In the genomic region with DNA sequence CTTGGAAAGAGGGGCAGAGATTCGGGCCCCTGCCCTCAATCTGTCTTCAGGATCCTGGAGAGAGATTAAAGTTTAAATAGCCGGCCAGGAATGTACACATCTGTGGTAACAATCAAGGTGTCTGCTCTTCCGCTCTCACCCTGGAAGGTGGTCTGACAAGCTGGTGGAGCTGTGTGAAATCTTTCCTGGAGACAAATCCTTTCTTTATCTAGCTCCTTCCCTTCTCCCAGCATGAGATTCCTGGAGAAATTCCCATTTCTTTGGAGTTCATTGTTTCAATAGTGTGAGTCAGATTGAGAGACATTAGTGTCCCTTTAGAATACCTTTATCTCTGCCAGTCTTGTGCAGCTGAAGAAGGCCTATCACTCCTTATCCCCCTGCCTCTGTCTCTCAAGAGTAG, we compare ENCODE assay signal across 20 mouse cellular contexts. TPM values are rescaled to one million over a fixed set of nuclear protein-coding genes. Genes with fewer than 3 reads are reported as not detected.
DNase-seq lines count a peak whose midpoint lies in the region; ATAC-seq and TF ChIP-seq lines count a peak whose summit lies in the region.
"Had no signal": no experiment of that assay in that cellular context is flagged by ENCODE, and none has a peak within 500 bp of the region (broad histone marks: within the 10 kb centered on the region; RNA-seq: fewer than 3 reads in every experiment).

No protein-coding gene starts in this region.

- TF ChIP-seq CTCF in MEL (IDR thresholded peaks at IDR 0.05 in 2 of 3, conservative IDR thresholded peaks at IDR 0.05 in 1 of 3; ENCODE audit: control insufficient read depth in 1 of 3, insufficient read depth in 1 of 3, low read depth in 2 of 3, low read length in 3 of 3, poor library complexity in 1 of 3, severe bottlenecking in 1 of 3): no peak

- TF ChIP-seq EP300 in MEL (IDR thresholded peaks at IDR 0.05; ENCODE audit: low read depth in 1 of 2, low read length in 2 of 2): no peak

- no peak for DNase-seq in heart, postnatal 25 days (ENCODE audit: low spot score)
- DNase-seq in MEL (ENCODE audit: low read depth, low spot score): no peak
- no peak for DNase-seq in embryonic facial prominence, embryonic 10.5 days (ENCODE audit: low spot score)
- no peak for DNase-seq in gastrocnemius, adult 18-20 months (ENCODE audit: low spot score)
- DNase-seq: cerebellum, postnatal 10 days; embryo, embryonic 11 days; layer of hippocampus, postnatal 36 days; lung, adult 18-20 months; lung, postnatal 36 days; spleen, adult 18-20 months; thymus, adult 2 months had no signal

- H3K9me3 ChIP-seq in heart, embryonic 16.5 days (replicated peaks; ENCODE audit: control insufficient read depth, low read length): no peaks in the 10 kb centered on the region
- H3K9me3 ChIP-seq in MEL (replicated peaks; ENCODE audit: insufficient read depth, low read length): no peaks in the 10 kb centered on the region
- H3K9me3 ChIP-seq in embryonic facial prominence, embryonic 10.5 days: no peaks in the 10 kb centered on the region
- no peaks in the 10 kb centered on the region for H3K9me3 ChIP-seq in limb, embryonic 13.5 days
- H3K9me3 ChIP-seq: intestine, embryonic 15.5 days; neural tube, embryonic 13.5 days had no signal

- H3K27me3 ChIP-seq in heart, embryonic 16.5 days (ENCODE audit: control insufficient read depth, insufficient read depth, low read length): no peaks in the 10 kb centered on the region
- H3K27me3 ChIP-seq in MEL (ENCODE audit: control insufficient read depth in 1 of 2, insufficient read depth in 2 of 2, low read length in 2 of 2): no peaks in the 10 kb centered on the region
- H3K27me3 ChIP-seq in embryonic facial prominence, embryonic 10.5 days (replicated peaks; ENCODE audit: low read depth, poor library complexity, severe bottlenecking): no peaks in the 10 kb centered on the region
- H3K27me3 ChIP-seq in limb, embryonic 13.5 days: no peaks in the 10 kb centered on the region
- H3K27me3 ChIP-seq: intestine, embryonic 15.5 days; neural tube, embryonic 13.5 days had no signal

- no peaks in the 10 kb centered on the region; the same call in 1 of the 2 replicates for H3K79me2 ChIP-seq in MEL (ENCODE audit: control insufficient read depth, insufficient read depth, low read length, poor library complexity)

- no peak overlapping the region for H3K4me3 ChIP-seq in heart, embryonic 16.5 days (ENCODE audit: low read length)
- H3K4me3 ChIP-seq in MEL (ENCODE audit: control insufficient read depth in 1 of 2, insufficient read depth in 1 of 2, low read depth in 2 of 2, low read length in 2 of 2): no peak overlapping the region
- H3K4me3 ChIP-seq in embryonic facial prominence, embryonic 10.5 days: no peak overlapping the region
- no peak overlapping the region for H3K4me3 ChIP-seq in limb, embryonic 13.5 days
- H3K4me3 ChIP-seq: intestine, embryonic 15.5 days; neural tube, embryonic 13.5 days had no signal

- no peak overlapping the region for H3K27ac ChIP-seq in heart, embryonic 16.5 days (ENCODE audit: low read length)
- H3K27ac ChIP-seq in MEL (ENCODE audit: control insufficient read depth, low read depth, low read length): no peak overlapping the region
- peak overlapping the region; percentile 85 for H3K27ac ChIP-seq in embryonic facial prominence, embryonic 10.5 days (replicated peaks)
- peak overlapping the region; percentile 16; the same call in 1 of the 2 replicates for H3K27ac ChIP-seq in limb, embryonic 13.5 days
- H3K27ac ChIP-seq: hindbrain, embryonic 14.5 days; neural tube, embryonic 13.5 days had no signal

- 0 out of 2 replicates have a peak overlapping the region, but pooled peaks have one; percentile 3 for H3K9ac ChIP-seq in heart, embryonic 16.5 days (ENCODE audit: low read length)
- H3K9ac ChIP-seq in MEL (ENCODE audit: control insufficient read depth, low read depth, low read length, poor library complexity, severe bottlenecking): no peak overlapping the region
- H3K9ac ChIP-seq in limb, embryonic 13.5 days: no peak overlapping the region
- H3K9ac ChIP-seq: hindbrain, embryonic 14.5 days; intestine, embryonic 15.5 days; neural tube, embryonic 13.5 days had no signal

- no peak for ATAC-seq in heart, embryonic 16.5 days (replicated peaks; ENCODE audit: extremely low read depth, insufficient read depth, low FRiP score)
- ATAC-seq in limb, embryonic 13.5 days (ENCODE audit: low FRiP score, low read depth): no peak
- no peak for ATAC-seq in monocyte, adult 5-6 weeks (replicated peaks; ENCODE audit: insufficient number of reproducible peaks, low FRiP score, low TSS enrichment, poor library complexity, severe bottlenecking)
- ATAC-seq: CD4-positive, CD25-positive, alpha-beta regulatory T cell, adult 4 months; forebrain, embryonic 16.5 days; intestine, embryonic 15.5 days had no signal

- no peak for TF ChIP-seq POLR2A in MEL (IDR thresholded peaks at IDR 0.05; ENCODE audit: control insufficient read depth in 1 of 2, insufficient read depth in 1 of 2, low read depth in 1 of 2, low read length in 2 of 2, poor library complexity in 1 of 2)

- H3K4me1 ChIP-seq in heart, embryonic 16.5 days (ENCODE audit: control insufficient read depth, insufficient read depth, low read length): peaks cover 34% of the 10 kb centered on the region
- peaks cover 10 to 17% of the 10 kb centered on the region in 2 experiments for H3K4me1 ChIP-seq in MEL (ENCODE audit: control insufficient read depth in 1 of 2, insufficient read depth in 2 of 2, low read length in 2 of 2)
- H3K4me1 ChIP-seq in embryonic facial prominence, embryonic 10.5 days: peaks cover 37% of the 10 kb centered on the region
- H3K4me1 ChIP-seq in limb, embryonic 13.5 days: peaks cover 40% of the 10 kb centered on the region

- intact Hi-C loops in heart, postnatal 25 days (cut with DNase I): no loop called here

- peaks cover 6% of the 10 kb centered on the region; the same call in 1 of the 2 replicates for H3K36me3 ChIP-seq in heart, embryonic 16.5 days (ENCODE audit: control insufficient read depth, insufficient read depth)
- H3K36me3 ChIP-seq in MEL (ENCODE audit: control insufficient read depth in 1 of 2, insufficient read depth in 2 of 2, low read length in 2 of 2): peaks cover 8 to 33% of the 10 kb centered on the region in 2 experiments
- peaks cover 17% of the 10 kb centered on the region for H3K36me3 ChIP-seq in embryonic facial prominence, embryonic 10.5 days (replicated peaks)
- H3K36me3 ChIP-seq in limb, embryonic 13.5 days: peaks cover 7% of the 10 kb centered on the region
- H3K36me3 ChIP-seq: intestine, embryonic 15.5 days; neural tube, embryonic 13.5 days had no signal

- 57% methylated on average over 3 of the region's 3 CpGs for WGBS in heart, embryonic 16.5 days
- WGBS in embryonic facial prominence, embryonic 10.5 days: 46% methylated on average over 3 of the region's 3 CpGs
- WGBS in limb, embryonic 13.5 days: 47% methylated on average over 3 of the region's 3 CpGs

- TF ChIP-seq RAD21 in MEL (IDR thresholded peaks at IDR 0.05; ENCODE audit: low read depth, low read length): no peak

- H3K4me2 ChIP-seq in heart, embryonic 16.5 days (ENCODE audit: low read depth, low read length): no peak overlapping the region
- no peak overlapping the region for H3K4me2 ChIP-seq in limb, embryonic 13.5 days (replicated peaks)
- H3K4me2 ChIP-seq: hindbrain, embryonic 14.5 days; intestine, embryonic 15.5 days; midbrain, embryonic 11.5 days; neural tube, embryonic 13.5 days had no signal

TF ChIP-seq in MEL, 35 proteins besides CTCF, POLR2A, EP300 and RAD21:
- TF ChIP-seq GATA1 (IDR thresholded peaks at IDR 0.05; ENCODE audit: low read depth, low read length) (0 out of 2 replicates have a peak, but pooled peaks have one; percentile 14), SMC3 (IDR thresholded peaks at IDR 0.05; ENCODE audit: low read depth, low read length) (no peak)

RNA-seq across cellular contexts. Expression of a gene that starts 36.4 kb away (rescaled TPM):
- 197 and 222 TPM in 2 replicates for polyA plus RNA-seq in heart, embryonic 16.5 days (2015; fragmentation: Nextera tagmentation; extraction: Ambion mirVana)
- total RNA-seq in heart, postnatal 25 days (2021): 100 to 1,000 TPM; 236 to 274 TPM
- 102 and 125 TPM in 2 replicates for total RNA-seq in MEL (2012; rRNA removed)
- polyA plus RNA-seq in MEL (2012; ENCODE audit: insufficient read depth in 1 of 2, insufficient read length in 2 of 2, low read depth in 1 of 2, low replicate concordance in 2 of 2, missing spikeins in 1 of 2): 100 to 1,000 TPM in 1 of 2 experiments, 10 to 100 TPM in 1; 69.0 to 479 TPM
- 171 and 175 TPM in 2 replicates for polyA plus RNA-seq in embryonic facial prominence, embryonic 10.5 days (2016; fragmentation: Nextera tagmentation; extraction: Ambion mirVana)
- polyA plus RNA-seq in limb, embryonic 13.5 days (2015; fragmentation: Nextera tagmentation; extraction: Ambion mirVana): 154 and 156 TPM in 2 replicates
- total RNA-seq in gastrocnemius, adult 18-20 months (2021): 100 to 1,000 TPM; 106 to 111 TPM
- total RNA-seq in monocyte, adult 5-6 weeks (2017): 17.1 to 47.3 TPM (median 39.0 TPM) in 3 replicates

RNA-seq across cellular contexts. Expression of a gene that starts 36.4 kb away (rescaled TPM):
- 54.4 and 60.7 TPM in 2 replicates for polyA plus RNA-seq in heart, embryonic 16.5 days (2015; fragmentation: Nextera tagmentation; extraction: Ambion mirVana)
- total RNA-seq in heart, postnatal 25 days (2021): 10 to 100 TPM; 62.9 to 72.4 TPM
- total RNA-seq in MEL (2012; rRNA removed): 27.9 and 31.8 TPM in 2 replicates
- polyA plus RNA-seq in MEL (2012; ENCODE audit: insufficient read depth in 1 of 2, insufficient read length in 2 of 2, low read depth in 1 of 2, low replicate concordance in 2 of 2, missing spikeins in 1 of 2): 10 to 100 TPM in 1 of 2 experiments, not detected in 1; 47.4 TPM
- polyA plus RNA-seq in embryonic facial prominence, embryonic 10.5 days (2016; fragmentation: Nextera tagmentation; extraction: Ambion mirVana): 84.8 and 87.7 TPM in 2 replicates
- polyA plus RNA-seq in limb, embryonic 13.5 days (2015; fragmentation: Nextera tagmentation; extraction: Ambion mirVana): 78.5 and 78.9 TPM in 2 replicates
- total RNA-seq in gastrocnemius, adult 18-20 months (2021): 10 to 100 TPM; 32.3 to 34.3 TPM
- 22.6 to 57.8 TPM (median 41.4 TPM) in 3 replicates for total RNA-seq in monocyte, adult 5-6 weeks (2017)

Comparison
In these comparisons a context has a peak if more than half of its experiments do, and no peak if none do; other contexts are left out.
1. H3K27ac ChIP-seq: peak in embryonic facial prominence, embryonic 10.5 days (single experiment) and limb, embryonic 13.5 days (single experiment); none in heart, embryonic 16.5 days (single experiment) and MEL (single experiment).